Mouse (Mus musculus): Measurements from ENCODE around the gene Itgb4.

DNA sequence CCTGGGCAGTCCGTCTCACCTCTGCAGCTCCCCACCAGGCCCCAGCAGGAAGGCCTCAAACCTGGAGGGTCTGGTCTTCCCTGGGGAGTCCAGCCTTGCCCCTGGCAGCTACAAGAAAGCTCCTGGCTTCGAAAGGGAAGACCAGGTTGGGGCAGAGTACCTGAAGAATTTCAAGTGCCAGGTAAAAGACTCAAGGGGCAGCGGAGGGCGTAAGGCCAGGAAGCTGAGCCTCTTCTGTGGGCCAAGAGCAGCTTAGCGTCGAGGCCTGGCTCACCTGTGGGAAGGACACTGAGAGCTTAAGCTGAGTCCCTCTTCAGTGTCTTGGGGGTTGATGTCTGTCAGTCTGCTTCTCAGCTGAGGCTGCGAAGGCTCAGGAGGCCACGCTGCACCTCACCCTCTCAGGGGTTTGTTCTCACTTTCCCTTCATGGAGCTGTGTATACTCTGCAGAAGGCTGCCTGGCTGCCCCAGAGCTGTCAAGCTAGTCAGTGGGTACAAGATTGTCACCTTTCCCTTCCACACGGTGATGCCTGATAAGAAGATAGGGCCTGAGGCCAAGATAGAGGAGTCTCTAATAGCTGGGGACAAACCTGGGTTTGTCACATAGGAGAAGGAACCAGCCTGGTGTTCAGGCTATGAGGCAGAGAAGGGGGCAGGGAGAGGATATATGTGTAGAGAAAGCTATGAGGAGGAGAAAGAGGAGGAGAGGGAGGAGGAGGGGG lies 79.2 kb downstream of the Itgb4 start:
- TF ChIP-seq CTCF (IDR thresholded peaks at IDR 0.05; ENCODE audit: low read depth) (no peak), EP300 (optimal IDR thresholded peaks at IDR 0.05) (no peak)
